Mouse (Mus musculus) cerebellum, postnatal 10 days (tissue): ENCODE measurements around the gene Pltp.
A peak's percentile ranks its signal among the peaks of the same experiment; 100 is the strongest.
"Not testable (repeated sequence)": the region's sequence is repeated elsewhere in the genome, so short reads cannot be mapped to it uniquely, and the experiment has no call there.

ENCODE experiments used
- DNase-seq, 2 experiments: peaks; one replicate each; pipeline ENCODE4 v3.0.0; 2021; ENCODE audit warnings: mixed read lengths in 2 of 2

The Pltp gene

DNA sequence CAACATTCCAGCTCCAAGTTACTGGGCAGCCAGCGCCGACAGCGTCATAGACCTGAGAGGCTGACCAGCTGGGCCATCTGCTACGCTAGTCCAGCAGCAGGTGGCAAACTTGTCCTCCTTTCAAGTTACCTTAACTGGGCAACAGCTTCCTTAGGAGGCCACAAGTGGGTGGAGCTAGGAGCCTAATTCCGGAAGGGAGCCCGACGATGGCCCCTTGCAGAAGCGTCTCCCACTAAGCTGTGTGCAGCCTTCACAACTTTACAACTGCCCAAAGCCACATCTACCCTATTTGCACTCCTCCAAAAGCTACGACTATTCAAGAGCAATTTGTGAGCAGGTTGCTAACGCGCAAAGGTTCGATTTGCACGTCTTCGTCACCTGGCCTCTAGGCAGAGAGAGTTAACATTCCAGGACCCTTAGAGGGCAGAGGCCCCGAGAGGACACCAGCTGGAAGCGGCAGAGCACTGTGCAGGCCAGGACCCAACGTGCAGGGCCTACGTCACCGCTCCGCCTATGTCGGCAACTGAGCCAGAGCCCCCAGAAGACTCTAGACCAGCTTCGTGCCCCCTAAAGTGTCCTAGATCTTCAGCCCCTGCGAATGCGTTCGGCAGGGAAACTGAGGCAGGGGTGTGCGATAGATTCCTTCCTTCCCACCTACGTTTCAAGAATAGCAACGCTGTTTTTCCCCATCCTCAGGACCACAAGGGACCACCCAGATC, 21.2 kb upstream of the Pltp start:
- DNase-seq: peak; percentile 73 to 75

DNA sequence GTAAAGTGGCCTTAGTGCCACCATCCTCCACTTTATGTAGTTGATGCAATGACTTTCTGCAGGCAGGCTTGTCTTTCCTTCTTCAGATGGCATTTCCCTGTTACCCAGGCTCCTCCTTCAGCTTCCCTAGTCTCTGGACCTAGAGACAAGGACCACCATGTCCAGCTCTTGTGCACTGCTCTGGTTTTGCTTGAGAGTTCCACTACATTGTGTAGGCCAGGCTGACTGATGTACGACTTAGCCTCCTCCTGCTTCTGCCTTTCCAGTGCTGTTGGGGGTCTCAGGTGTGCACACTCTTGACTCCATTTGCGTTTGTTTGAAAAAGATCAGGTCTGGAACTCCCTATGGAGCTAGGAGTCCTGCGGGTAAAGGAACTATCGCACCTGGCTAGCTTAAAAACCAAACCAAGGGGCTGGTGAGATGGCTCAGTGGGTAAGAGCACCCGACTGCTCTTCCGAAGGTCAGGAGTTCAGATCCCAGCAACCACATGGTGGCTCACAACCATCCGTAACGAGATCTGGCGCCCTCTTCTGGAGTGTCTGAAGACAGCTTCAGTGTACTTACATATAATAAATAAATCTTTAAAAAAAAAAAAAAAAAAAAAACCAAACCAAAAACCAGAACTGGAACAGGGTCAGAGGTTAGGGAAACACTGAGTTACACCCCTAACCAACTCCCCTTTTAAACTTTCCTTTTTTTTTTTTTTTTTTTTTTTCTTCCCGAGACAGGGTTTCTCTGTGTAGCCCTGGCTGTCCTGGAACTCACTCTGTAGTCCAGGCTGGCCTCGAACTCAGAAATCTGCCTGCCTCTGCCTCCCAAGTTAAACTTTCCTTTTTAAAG, 20.1 kb upstream of the Pltp start:
- DNase-seq: not testable (repeated sequence)

DNA sequence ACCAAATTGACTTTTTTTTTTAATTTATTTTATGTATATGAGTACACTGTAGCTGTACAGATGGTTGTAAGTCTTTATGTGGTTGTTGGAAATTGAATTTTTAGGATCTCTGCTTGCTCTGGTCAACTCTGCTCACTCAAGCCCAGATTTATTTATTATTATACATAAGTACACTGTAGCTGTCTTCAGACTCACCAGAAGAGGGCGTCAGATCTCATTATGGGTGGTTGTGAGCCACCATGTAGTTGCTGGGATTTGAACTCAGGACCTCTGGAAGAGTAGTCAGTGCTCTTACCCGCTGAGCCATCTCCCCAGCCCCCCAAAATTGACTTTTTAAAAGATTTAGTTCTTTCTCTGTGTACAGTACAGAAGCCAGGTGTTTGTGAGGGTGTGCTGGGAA, 18.1 kb upstream of the Pltp start:
- DNase-seq: not testable (repeated sequence)

DNA sequence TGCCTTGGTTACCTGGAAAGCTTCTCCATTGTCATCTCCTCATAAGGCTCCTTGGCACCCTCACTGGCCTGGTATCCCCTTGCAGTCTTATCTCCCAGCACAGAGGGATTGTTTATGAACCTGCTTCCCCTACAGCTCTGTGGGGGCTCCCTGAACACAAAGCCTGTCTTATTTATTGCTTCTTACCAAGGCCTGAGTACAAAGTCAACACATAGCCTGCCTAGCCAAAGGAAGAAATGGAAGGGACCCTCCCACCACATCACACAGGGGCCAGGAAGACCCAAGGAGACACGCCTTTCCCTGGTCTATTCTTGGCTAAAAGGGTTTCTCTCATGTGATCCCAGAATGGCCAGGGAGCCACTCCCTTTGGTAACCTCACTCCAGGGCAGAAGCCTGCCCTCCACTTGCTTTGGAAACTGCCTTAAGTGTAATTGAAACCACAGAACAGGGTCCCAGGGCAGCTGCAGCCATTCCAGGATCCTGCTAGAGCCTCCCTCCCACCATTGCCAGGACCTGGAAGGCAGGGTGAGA, 16.8 kb upstream of the Pltp start:
- DNase-seq: no peak

DNA sequence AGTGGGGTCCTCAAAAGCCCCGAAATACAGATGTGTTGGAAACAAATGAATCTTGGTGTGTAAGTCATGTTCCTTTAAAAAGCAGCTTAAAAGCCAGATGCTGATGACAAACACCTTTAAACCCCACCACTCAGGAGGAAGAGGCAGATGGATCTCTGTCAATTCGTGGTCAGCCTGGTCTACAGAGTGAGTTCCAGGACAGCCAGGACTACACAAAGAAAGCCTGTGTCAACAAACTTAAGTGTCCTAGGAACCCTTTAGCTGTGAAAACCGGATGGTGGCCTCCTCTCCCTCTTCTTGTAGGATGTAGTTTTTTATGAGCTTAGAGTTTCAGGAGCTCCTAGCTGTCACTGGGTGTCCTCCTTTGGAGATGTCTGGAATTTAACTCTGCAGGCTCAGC, 16.1 kb upstream of the Pltp start:
- DNase-seq: no peak

DNA sequence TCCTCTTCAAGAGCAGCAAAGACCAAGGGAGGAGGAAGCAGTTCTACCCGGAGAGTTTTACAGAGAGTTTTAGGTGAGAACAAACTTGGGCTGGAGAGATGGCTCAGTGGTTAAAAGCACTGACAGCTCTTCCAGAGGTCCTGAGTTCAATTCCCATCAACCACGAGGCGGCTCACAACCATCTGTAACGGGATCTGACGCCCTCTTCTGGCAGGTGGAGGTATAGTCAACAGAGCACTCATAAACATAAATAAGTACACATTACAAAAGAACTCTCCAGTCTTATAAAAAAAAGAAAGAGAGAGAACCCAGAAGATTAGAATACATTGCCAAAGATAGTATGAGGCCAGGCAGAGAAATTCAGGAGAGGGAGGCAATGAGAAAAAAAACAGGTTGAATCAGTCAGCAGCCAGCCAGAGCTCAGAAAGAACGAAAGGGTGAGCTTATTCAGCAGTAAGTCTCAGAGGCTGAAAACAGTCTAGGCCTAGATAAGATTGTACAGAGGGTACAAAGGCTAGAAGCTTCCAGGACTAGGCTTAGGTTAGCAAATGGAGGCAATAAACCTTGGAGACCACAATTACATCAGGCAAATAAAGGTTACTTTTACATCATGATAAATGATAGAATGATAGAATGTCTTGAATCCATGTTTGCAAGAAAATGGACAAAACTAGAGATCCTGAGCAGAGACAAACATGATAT, 14.2 kb upstream of the Pltp start:
- no peak for DNase-seq

DNA sequence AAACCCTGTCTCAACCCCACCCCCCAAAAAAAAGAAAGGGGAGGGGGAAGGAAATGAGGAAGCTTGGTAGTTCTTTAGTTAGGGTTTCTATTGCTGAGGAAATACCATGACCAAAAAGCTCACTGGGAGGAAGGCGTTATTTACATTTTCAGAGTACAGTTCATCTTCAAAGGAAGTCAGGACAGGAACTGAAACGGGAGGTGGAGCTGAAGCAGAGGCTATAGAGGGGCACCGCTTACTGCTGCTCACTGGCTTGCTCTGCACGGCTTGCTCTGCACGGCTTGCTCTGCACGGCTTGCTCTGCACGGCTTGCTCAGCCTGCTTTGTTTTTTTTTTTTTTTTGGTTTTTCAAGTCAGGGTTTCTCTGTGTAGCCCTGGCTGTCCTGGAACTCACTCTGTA, 11.0 kb upstream of the Pltp start:
- no peak for DNase-seq

DNA sequence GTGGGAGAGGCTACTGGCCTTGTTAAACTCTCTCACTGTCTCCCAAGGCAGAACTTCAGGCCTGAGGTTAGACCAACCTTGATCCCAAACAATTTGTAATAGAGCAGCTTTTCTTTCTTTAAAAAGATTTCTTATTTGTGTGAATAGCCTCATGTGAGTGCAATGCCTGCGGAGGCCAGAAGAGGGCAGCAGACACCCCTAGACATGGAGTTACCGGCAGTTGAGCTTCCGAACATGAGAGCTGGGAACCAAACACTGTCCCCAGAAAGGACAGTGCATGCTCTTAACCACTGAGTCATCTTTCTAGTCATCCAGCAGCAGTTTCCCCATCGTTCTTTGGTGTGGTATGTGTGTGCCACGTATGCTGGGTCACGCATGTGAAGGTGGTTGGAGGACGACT, 10.1 kb upstream of the Pltp start:
- DNase-seq: no peak

DNA sequence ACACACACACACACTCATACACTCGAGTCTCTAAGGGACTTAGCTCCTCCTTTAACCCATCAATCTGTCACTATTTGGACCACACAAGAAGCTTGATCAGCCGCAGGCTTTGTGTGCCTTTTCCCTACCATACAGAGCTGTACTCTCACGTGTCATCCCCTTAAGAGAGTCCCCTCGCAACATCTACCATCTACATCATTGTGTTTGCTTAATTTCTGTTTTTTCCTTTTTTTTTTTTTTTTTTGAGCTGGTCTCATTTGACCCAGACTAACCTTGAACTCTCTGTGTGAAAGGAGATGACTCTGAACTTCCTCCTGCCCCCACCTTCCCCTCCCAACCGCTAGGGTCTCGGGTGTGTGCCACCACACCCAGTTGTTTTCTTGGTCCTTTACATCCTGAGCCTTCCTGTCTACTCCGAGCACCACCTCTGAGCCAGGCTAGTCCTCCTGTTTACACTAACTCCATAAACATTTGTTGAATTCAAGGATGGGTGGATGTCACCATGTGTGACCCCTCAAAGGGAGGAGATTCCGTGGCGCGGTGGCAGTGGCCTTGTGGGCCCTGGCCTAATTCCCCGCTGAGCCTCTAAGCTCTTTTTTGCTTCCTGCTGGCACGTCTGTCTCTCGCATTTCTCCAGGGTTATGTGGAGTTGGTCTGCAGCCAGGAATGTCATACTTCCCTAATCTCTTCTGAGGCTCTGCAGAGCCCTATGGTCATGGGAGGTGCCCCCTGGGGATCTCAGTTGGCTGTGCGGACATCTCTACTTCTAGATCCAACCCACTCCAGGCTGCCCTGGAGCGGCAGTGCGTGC, 9.4 kb upstream of the Pltp start:
- DNase-seq: no peak

DNA sequence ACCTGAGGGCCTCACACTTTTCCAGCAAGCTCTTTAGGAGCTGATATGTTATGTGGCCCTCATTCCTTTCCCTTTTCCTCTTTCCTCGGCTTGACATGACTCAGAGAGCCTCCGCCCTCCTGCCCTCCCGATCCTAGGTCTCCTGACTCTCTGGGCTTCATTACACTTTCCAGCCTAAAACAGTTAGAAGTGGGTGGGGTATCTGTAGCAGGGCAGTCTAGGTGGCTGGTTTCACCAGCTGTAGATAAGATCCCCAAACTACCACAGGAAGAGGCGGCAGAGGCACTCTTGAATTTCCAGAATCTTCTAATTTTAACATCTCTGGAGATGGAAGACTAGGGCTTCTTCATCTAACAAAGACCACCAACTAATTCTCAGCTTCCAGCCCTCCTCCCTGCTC, 7.1 kb upstream of the Pltp start:
- DNase-seq: no peak

DNA sequence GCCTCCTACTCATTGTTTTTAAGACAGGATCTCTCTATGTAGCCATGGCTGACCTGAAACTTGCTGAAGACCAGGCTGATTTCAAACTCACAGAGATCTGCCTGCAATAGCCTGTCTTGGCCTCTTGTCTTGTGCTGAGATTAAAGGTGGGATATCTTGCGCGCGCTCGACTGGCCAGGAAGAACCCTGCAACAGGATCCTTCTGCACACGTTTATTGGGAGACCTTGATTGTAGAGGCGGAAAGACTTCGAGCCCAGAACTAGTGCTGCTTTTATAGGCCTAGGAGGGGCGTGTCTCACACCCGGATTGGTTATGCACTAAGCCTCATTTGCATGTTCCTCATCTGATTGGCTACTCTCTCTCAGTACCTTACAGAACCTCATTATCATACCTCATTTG, 5.9 kb upstream of the Pltp start:
- not testable (repeated sequence) for DNase-seq

DNA sequence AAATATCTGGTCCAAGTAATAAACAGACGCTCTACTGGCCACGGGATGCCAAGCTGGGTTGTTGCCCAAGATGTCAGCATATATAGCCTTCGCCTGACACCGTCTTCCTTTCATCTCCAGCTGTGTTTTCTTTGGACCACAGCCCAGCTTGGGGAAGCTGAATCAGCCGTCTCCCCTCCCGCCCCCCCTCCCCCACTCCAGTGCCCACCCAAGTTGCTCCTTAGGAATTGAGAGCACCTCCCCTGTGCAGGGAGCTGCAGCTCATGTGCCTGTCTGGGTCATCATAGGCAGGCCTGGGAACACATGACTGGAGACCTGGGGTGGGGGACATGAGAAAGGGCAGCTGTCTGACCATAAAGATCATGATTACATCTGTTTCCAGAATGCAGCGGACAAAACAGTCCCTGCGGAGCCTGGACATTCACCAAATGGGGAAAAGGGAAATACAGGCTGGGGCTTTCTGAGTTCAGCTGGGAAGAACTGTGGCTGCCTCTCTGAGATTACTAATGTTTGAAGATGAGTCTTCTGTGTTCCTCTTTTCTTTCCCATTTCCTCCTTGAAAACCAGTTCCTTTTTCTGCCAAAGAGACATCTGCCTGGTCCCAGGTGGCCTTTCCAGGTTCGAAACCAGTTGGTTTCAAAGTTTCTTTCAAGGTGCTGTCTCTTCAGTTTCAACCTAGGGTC, 4.8 kb upstream of the Pltp start:
- DNase-seq: peak; percentile 79 to 87

DNA sequence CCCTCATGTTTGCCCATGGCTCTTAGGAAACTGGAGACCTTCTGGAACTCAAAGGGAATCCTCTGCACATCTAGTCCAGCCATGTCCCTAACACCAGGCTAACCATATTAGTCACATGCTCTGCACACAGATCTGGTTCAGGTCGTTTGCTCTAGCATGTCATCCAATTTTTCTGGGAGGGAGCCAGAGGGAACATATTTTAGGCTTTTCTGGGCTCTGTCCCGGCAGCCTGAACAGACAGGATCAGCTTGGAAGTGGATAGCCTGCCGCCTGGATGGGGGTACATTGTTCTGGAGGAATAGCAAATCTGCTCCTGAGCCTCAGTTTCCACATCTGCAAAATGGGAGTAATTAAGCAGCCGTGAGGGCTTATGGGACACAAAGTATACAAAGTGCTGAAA, 3.6 kb upstream of the Pltp start:
- no peak for DNase-seq

DNA sequence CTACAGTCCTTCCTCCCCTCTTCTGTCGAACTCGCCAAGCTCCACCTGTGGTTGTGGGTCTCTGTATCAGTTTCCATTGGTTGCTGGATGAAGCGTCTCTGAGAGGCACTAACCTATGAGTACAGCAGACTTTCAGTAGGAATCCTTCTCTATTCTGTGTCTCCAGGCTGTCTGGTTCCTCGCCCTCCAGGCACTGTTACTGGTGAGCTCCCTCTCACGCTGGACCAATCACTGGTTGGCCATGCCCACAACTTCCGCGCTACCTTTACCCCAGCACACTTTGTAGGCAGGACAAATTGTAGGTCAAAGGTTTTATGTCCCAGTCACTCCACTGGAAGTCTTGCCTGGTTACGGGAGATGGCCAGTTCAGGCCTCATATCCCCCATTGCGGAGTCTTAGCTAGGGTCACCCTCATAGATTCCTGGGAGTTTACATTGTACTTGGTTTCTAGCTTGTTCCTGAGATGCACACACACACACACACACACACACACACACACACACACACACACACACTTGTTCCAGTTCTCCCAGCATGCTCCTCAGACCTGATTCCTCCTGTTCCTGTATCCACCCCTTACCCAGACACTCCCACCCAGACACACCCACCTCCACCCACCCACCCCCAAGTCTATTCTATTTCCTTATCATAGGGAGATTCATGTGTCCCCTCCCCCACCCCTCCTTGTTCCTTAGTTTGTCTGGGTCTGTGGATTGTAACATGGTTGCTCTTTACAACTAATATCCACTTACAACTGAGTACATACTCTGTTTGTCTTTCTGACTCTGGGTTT, 2.3 kb upstream of the Pltp start:
- no peak for DNase-seq

DNA sequence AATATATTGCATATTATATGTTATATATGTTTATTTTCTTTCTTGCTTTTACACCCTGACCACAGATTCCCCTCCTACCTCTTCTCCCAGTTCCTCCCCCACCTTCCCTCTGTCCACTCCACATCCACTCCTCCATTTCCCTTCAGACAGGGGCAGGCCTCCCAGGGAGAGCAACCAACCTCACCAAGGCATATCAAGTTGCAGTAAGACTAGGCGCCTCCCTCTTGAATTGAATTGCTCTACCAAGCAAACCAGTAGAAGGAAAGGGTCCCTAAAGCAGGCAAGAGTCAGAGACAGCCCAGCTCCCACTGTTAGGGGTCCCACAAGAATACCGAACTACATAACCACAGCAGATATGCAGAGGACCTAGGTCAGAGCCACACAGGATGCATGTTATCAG, 1.6 kb upstream of the Pltp start:
- DNase-seq: no peak

DNA sequence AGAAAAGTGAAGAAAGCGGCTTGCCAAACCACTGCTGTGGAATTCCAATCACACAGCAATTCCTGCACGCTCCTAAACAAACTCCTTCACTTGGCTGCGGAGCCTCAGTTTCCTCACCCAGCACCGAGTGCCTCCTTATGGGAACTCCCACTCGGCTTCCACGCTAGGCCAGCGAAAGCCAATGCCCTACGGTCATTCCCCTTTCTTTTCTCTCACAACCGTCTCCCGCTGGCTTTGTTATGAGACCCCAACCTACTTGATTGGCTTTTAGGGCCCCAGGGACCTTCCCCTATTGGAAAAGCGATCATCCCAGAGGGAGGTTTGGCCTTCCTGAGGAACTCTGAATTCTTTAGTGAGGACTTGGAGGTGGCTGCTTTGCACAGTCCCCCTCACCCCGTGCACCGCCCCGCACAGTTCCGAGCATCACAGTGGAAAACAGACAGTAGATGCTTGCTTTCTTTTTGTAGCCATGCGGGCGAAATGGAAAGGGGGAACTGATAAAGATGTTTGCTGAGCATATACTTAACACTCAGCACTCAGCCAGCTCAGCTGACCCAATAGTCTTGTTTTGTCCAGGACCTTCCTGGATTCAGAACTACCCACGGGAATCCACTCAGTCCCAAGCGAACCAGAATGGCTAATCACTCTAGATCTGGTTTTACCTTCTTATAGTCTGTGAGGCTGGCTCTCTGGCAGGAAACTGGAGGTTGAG, 487 bp upstream of the Pltp start:
- DNase-seq: no peak

DNA sequence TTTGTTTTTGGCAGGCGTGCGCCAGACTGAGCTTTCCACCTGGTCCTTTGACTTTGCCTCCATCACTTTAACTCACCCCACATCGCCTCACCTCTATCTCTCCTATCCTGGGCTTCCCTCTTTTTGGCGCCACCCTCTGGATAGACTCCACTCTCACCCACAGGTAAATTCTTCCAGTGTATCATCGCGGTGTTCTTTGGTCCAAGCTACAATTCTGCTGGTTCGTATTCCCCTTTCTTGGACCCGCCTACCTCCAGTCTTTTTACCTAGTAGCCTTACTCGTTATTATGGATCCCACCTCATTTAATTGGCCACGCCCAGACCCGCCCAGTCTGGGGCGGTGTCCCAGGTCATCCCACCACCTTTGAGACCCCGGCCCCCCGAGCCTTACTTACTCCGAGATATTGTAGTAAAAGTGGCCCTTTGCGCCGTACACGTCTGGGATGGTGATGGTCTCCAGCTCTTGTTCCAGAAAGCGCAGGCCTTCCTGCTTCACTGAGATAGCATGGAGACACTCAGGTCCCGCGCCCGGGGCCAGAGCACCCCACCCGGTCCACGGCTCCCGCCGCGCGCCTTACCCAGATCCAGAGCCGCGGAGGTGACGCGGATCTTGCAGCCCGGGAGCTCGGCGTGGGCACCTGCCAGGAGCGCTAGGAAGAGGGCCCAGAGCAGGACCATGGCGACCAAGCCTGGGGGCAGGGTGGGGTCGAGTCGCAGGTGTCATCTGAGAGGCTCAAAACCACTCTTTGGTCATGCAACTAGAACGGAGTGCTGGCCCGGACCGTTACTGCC, 1.0 kb downstream of the Pltp start:
- peak; percentile 44 to 45 for DNase-seq

DNA sequence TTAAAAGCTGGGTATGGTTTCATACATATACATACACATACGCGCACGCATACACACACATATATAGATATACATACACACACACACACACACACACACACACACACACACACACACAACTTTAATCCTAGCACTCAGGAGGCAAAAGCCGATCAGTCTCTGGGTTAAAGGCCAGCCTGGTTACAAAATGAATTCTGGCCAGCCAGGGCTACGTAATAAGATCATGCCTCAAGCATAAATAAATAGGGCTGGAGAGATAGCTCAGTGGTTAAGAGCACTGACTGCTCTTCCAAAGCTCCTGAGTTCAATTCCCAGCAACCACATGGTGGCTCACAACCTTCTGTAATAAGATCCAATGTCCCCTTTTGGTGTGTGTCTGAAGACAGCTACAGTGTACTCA, 1.9 kb downstream of the Pltp start:
- DNase-seq: not testable (repeated sequence)

DNA sequence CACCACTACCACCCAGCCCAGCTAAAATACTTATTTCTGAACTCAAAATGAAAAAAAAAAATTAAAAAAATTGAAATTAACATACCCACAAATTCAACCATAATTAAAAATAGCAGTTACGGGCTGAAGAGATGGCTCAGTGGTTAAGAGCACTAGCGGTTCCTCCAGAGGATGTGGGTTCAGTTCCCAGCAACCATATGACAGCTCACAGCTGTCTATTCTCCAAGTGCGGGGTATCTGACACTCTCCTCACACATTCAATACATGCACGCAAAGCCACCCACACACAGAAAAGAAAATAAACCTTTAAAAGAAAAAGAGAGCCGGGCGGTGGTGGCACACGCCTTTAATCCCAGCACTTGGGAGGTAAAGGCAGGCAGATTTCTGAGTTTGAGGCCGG, 7.5 kb downstream of the Pltp start:
- no peak for DNase-seq

DNA sequence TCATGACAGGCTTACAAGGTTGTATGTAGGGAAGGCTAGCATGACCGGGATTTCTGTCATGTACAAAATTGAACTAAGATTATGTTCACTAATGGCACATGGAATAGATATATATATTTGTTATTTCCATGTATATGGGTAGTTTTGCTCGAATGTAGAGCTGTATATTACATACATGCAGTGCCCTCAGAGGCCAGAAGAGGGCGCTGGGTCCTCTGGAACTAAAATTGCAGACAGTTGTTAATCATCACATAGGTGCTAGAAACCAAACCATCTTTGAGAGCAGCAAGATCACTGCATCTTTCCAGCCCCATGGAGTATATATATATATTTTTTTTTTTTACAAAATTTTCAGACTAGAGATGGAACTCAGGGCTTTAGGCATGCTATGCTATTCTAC, 11.7 kb downstream of the Pltp start:
- DNase-seq: no peak
